Mouse (Mus musculus) embryonic facial prominence, embryonic 10.5 days (tissue): ENCODE results near the gene Gm45618. TPM values are rescaled to one million over a fixed set of nuclear protein-coding genes. Genes with fewer than 3 reads are reported as not detected.
A peak's percentile ranks its signal among the peaks of the same experiment; 100 is the strongest.
"Not testable (repeated sequence)": the region's sequence is repeated elsewhere in the genome, so short reads cannot be mapped to it uniquely, and the experiment has no call there.

Experiments used
- DNase-seq: peaks from one replicate; pipeline ENCODE4 v3.0.0-alpha.2; 2017; ENCODE audit warnings: low spot score
- H3K27ac ChIP-seq: fragments of 300-500 bp; sonication (generic); replicated peaks from 2 replicates; pipeline ENCODE4 v1.5.1; 2016; ENCODE audit warnings: mild to moderate bottlenecking
- H3K27me3 ChIP-seq: fragments of 300-500 bp; sonication (generic); replicated peaks from 2 replicates; pipeline ENCODE4 v1.6.1; 2016; ENCODE audit warnings: low read depth, mild to moderate bottlenecking; ENCODE audit not compliant: poor library complexity, severe bottlenecking
- H3K36me3 ChIP-seq: fragments of 300-500 bp; sonication (generic); replicated peaks from 2 replicates; pipeline ENCODE4 v1.6.1; 2016; ENCODE audit warnings: mild to moderate bottlenecking, moderate library complexity
- H3K4me1 ChIP-seq: fragments of 300-500 bp; sonication (generic); 2 replicates; pipeline ENCODE4 v1.6.1; 2016
- H3K4me3 ChIP-seq: fragments of 300-500 bp; sonication (generic); 2 replicates; pipeline ENCODE4 v1.5.1; 2016; ENCODE audit warnings: mild to moderate bottlenecking, moderate library complexity
- H3K9me3 ChIP-seq: fragments of 300-500 bp; sonication (generic); 2 replicates; pipeline ENCODE4 v1.6.1; 2016; ENCODE audit warnings: mild to moderate bottlenecking
- WGBS: fragments of 180-500 bp; shearing (Covaris S2); methylation state at CpG from one replicate; pipeline ENCODE4 v1.1.7; 2016; 5-methylcytosine and 5-hydroxymethylcytosine counted together
- polyA plus RNA-seq: library from polyadenylated mRNA; unstranded; fragments of >200 nt; fragmentation: Nextera tagmentation; extraction: Ambion mirVana; gene quantifications from 2 replicates; pipeline ENCODE4 v1.2.1, GENCODE M21; 2016

Gene Gm45618
- not detected in 2 replicates for polyA plus RNA-seq

- DNase-seq, H3K9me3 ChIP-seq, H3K36me3 ChIP-seq, H3K4me1 ChIP-seq, H3K27ac ChIP-seq, H3K27me3 ChIP-seq, H3K4me3 ChIP-seq: not testable (repeated sequence)
- WGBS, result 87% methylated on average over 1 of the region's 1 CpGs
These were observed at the start of gene Gm45618 for GRCm38 (mm10) chr7:142120629-142121028. Gene Gm45618, minus strand, starts transcription at chr7:142120729.

GRCm38 (mm10) chr7:142169836-142170235 lies 49.3 kb upstream of the Gm45618 start:
- H3K4me3 ChIP-seq, result no peak overlapping the region
- no peaks in the 10 kb centered on the region for H3K9me3 ChIP-seq
- H3K36me3 ChIP-seq, result no peaks in the 10 kb centered on the region
- no peaks in the 10 kb centered on the region for H3K4me1 ChIP-seq
- H3K27ac ChIP-seq, result no peak overlapping the region
- WGBS, result 47% methylated on average over 3 of the region's 3 CpGs
- no peak for DNase-seq
- no peaks in the 10 kb centered on the region for H3K27me3 ChIP-seq

DNA sequence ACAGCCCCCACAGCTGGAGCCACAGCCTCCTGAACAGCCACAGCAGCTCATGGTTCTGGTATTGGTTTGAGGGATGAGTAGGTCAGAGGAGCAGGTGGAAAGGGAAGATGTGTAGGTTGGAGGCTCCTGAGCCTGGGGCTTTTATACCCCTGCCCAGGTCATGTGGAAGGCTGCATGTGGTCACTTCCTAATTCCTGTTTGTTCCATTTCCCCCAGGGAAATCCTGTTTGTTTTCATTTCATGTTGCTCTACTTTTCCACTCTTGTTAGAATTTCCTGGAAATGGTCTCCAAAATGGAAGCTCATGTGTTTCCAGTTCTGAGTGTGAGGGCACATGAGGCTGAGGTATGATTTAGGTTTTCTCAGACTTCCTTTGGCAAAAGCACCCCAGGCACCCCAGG lies 45.1 kb upstream of the Gm45618 start, which contains the start of gene Gm4553:
Gene Gm4553 (minus strand): TSS at position 101 of the 400 bp plus-strand sequence.
- H3K36me3 ChIP-seq, DNase-seq, H3K27me3 ChIP-seq, H3K4me1 ChIP-seq, H3K9me3 ChIP-seq, H3K27ac ChIP-seq, H3K4me3 ChIP-seq: not testable (repeated sequence)

- no peaks in the 10 kb centered on the region for H3K36me3 ChIP-seq
- H3K4me3 ChIP-seq, result no peak overlapping the region
- H3K27ac ChIP-seq, result no peak overlapping the region
- no peak for DNase-seq
- H3K27me3 ChIP-seq, result no peaks in the 10 kb centered on the region
- H3K4me1 ChIP-seq, result no peaks in the 10 kb centered on the region
- 93% methylated on average over 3 of the region's 3 CpGs for WGBS
- no peaks in the 10 kb centered on the region for H3K9me3 ChIP-seq
These were observed 38.8 kb upstream of the Gm45618 start for GRCm38 (mm10) chr7:142159366-142159765.

GRCm38 (mm10) chr7:142157013-142157412 lies 36.5 kb upstream of the Gm45618 start, which contains the start of gene Gm29735:
Gene Gm29735, minus strand, starts transcription at chr7:142157113.
- DNase-seq, H3K36me3 ChIP-seq, H3K27ac ChIP-seq, H3K27me3 ChIP-seq, H3K4me3 ChIP-seq, H3K9me3 ChIP-seq, H3K4me1 ChIP-seq: not testable (repeated sequence)
- WGBS, result 52% methylated on average over 2 of the region's 2 CpGs

DNA sequence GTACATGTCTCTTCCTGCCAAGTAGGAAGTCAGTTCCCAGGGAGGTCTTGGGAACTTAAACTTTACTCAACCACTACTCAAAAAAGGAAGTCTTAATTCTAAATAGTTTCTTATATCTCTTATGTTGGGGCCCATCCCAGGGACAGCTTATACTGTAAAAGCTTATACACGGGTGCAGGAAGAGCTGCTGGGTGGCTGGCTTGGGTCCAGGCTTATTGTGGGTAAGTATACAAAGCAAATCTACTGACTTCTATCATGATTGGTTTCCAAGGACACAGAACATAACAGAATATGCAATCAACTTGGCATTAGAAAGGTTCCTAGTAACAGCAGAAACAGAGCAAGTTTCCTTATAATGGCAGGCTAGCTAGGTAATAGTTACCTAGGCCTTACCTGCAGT lies 34.8 kb upstream of the Gm45618 start:
- Histone ChIP-seq H3K27me3 (no peaks in the 10 kb centered on the region), H3K36me3 (no peaks in the 10 kb centered on the region), H3K4me1 (no peaks in the 10 kb centered on the region), H3K27ac (no peak overlapping the region), H3K9me3 (no peaks in the 10 kb centered on the region), H3K4me3 (no peak overlapping the region)
- DNase-seq, result no peak
- WGBS, result 79% methylated on average over 1 of the region's 1 CpGs

DNA sequence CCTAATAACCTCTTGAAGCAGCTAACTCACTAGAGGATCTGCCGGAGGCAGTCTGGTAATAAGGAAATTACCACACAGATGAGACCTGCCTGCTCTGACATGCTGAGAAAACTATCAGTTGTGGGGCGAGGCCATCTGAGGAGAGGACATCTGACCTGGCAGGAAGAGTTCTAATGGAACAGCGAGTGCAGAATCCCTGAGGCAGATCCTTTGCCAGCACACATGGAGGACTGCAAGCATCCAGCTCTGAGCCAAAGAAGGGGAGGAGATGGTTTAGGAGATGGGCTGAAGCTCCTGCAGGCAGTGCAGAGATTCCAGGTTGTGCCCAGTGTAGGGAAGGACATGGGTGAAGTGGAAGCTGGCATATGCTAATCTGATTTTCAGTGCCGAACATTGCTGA lies 31.7 kb upstream of the Gm45618 start:
- no peaks in the 10 kb centered on the region for H3K9me3 ChIP-seq
- H3K36me3 ChIP-seq, result no peaks in the 10 kb centered on the region
- H3K27me3 ChIP-seq, result no peaks in the 10 kb centered on the region
- no peaks in the 10 kb centered on the region for H3K4me1 ChIP-seq
- no peak overlapping the region for H3K27ac ChIP-seq
- WGBS, result 85% methylated on average over 4 of the region's 4 CpGs
- no peak for DNase-seq
- H3K4me3 ChIP-seq, result no peak overlapping the region

DNA sequence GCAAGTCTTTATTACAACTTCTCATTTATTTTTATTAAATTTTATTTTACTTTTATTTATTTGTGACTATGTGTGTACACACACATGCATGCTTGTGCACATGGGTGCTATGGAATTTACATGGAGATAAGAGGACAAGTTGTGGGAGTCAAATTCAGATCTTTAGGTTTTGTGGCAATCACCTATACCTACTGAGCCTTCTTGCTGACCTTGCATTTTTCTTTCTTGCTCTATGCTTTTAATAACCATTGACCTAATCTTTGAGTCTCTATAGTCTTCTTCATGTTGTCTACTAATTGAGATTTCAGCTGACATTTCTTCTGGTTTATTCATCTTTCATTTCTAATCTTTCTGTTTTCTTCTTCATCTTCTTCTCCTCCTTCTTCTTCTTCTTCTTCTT lies 28.1 kb upstream of the Gm45618 start:
- H3K4me1 ChIP-seq, result no peaks in the 10 kb centered on the region
- H3K27me3 ChIP-seq, result no peaks in the 10 kb centered on the region
- H3K4me3 ChIP-seq, result no peak overlapping the region
- DNase-seq, result no peak
- H3K9me3 ChIP-seq, result no peaks in the 10 kb centered on the region
- H3K36me3 ChIP-seq, result no peaks in the 10 kb centered on the region
- H3K27ac ChIP-seq, result no peak overlapping the region

DNA sequence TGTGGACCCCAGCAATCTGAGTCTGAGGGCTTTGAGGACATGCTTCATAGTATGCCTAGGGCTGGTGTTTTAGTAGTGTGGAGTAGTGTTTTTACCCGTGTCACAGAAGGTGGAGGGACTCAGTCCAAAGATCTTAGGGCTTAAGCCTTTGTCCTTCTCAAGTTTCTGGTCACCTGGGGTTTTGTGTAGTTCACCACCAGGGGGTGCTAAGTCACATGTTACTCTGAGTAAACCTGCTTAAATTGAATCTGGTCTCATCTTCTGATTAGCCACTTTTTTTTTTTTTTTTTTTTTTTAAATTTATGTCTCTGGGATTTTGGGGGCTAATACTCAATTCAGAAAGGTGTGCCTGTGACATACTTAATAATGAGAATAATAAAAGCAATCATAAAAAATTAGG lies 25.5 kb upstream of the Gm45618 start:
- 0% methylated on average over 1 of the region's 1 CpGs for WGBS
- no peaks in the 10 kb centered on the region for H3K4me1 ChIP-seq

DNA sequence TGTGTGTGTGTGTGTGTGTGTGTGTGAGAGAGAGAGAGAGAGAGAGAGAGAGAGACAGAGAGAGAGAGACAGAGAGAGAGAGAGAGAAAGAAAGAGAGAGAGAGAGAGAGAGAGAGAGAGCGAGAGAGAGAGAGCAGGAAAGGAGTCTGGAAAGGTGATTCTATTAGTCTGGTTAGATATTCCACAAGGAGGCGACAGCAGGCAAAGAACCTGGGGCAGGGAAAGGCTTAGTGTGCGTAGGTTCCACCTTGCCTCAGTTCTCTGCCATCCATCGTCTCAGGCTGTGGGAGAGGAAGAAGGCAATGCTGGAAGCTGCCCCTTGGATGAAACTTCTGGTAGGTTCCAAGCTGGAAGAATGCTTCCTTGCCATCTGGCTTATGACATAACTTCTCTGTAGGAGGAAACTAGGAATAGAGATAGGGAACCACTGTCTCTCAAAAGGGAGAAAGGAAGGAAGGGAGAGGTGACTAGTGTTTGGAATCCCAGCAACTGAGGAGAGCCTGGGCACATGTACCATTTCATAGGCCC lies 24.9 kb upstream of the Gm45618 start:
- Histone ChIP-seq H3K27ac (no peak overlapping the region), H3K4me1 (no peaks in the 10 kb centered on the region), H3K4me3 (no peak overlapping the region), H3K9me3 (no peaks in the 10 kb centered on the region), H3K27me3 (no peaks in the 10 kb centered on the region), H3K36me3 (no peaks in the 10 kb centered on the region)
- no peak for DNase-seq
- 47% methylated on average over 4 of the region's 4 CpGs for WGBS

More for the DNA sequence above, 25.5 kb upstream of the Gm45618 start:
- peak; percentile 61 for DNase-seq
- Histone ChIP-seq H3K27me3 (no peaks in the 10 kb centered on the region), H3K9me3 (no peaks in the 10 kb centered on the region), H3K4me3 (no peak overlapping the region), H3K36me3 (no peaks in the 10 kb centered on the region), H3K27ac (no peak overlapping the region)

DNA sequence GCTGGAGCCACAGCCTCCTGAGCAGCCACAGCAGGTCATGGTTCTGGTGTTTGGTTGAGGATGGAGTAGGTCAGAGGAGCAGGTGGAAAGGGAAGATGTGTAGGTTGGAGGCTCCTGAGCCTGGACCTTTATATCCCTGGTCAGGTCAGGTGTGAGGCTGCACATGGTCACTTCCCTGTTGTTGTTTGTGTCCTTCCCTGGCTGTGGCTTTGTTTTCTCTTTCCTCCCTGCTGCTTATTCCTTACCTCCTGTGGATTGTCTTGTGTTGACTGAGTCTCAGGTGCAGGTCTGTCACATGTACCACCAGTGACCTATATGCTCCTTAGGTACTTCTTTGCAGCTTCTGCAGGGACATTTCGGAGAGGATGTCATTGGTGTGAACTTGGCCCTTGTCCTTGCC lies 24.0 kb upstream of the Gm45618 start, which contains the start of gene Gm45337:
Gene Gm45337 (minus strand): TSS at position 101 of the 400 bp plus-strand sequence.
- 78% methylated on average over 1 of the region's 1 CpGs for WGBS

DNA sequence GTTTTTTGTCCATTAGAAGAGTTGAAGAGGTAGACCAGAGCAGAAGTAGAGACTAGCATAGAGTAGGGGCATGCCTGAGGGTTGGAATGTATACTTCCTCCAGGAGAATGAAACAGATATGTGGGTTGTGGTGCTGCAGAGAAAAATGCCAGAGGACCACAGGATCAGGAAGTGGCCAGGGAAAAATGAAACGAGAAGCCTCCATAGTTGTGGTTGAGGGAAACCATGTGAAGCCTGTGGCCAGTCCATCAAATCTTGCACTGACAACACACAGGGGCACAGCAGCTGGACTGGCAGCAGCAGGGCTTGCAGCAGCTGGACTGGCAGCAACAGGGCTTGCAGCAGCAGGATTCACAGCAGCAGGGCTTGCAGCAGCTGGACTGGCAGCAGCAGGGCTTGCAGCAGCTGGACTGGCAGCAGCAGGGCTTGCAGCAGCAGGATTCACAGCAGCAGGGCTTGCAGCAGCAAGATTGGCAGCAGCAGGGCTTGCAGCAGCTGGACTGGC lies 23.0 kb upstream of the Gm45618 start:
- 60% methylated on average over 1 of the region's 1 CpGs for WGBS
- H3K9me3 ChIP-seq, DNase-seq, H3K4me3 ChIP-seq, H3K4me1 ChIP-seq, H3K27me3 ChIP-seq, H3K27ac ChIP-seq, H3K36me3 ChIP-seq: not testable (repeated sequence)

More for the DNA sequence above, 24.0 kb upstream of the Gm45618 start, which contains the start of gene Gm45337:
- Histone ChIP-seq H3K27me3 (no peaks in the 10 kb centered on the region), H3K9me3 (no peaks in the 10 kb centered on the region), H3K36me3 (no peaks in the 10 kb centered on the region), H3K4me3 (no peak within 1 kb of the TSS), H3K4me1 (no peaks in the 10 kb centered on the region), H3K27ac (no peak within 1 kb of the TSS)
- no peak for DNase-seq

GRCm38 (mm10) chr7:142140696-142141095 lies 20.2 kb upstream of the Gm45618 start:
- DNase-seq, result no peak
- Histone ChIP-seq H3K27ac (no peak overlapping the region), H3K4me3 (no peak overlapping the region), H3K36me3 (no peaks in the 10 kb centered on the region), H3K27me3 (no peaks in the 10 kb centered on the region), H3K4me1 (no peaks in the 10 kb centered on the region), H3K9me3 (no peaks in the 10 kb centered on the region)
- WGBS, result 30% methylated on average over 1 of the region's 1 CpGs
